8 mouse cellular contexts compared by ENCODE assay signal in the genomic region with DNA sequence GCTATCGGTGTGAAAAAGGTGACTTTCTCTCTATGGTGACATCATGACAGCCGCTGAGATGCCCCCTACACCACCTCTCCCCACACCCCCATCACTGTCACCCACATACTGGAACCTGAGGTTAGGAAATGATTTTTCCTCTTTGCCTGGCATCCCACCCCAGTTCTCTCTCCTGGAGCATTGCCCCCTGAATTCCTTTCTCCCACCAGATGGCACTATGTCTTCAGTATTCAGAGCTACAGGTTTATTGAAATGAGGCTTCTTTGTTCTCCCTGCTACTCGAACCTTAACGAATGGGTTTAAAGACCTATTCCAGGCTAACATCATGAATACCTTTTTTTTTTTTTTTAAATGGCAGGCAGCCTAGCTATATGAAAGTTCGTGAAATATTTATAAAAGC.
A peak's percentile ranks its signal among the peaks of the same experiment; 100 is the strongest.
DNase-seq lines count a peak whose midpoint lies in the region; ATAC-seq and TF ChIP-seq lines count a peak whose summit lies in the region.
"Had no signal": no experiment of that assay in that cellular context is flagged by ENCODE, and none has a peak within 500 bp of the region (broad histone marks: within the 10 kb centered on the region; RNA-seq: fewer than 3 reads in every experiment).

No protein-coding gene starts in this region.

- intact Hi-C loops in heart, postnatal 10 days (cut with DNase I), result loop anchor here (10.0 kb wide), 1 partner anchor 960 kb away; the partner anchor contains the start of gene Supt20

- H3K36me3 ChIP-seq in liver, postnatal 0 days (replicated peaks; ENCODE audit: insufficient read depth, low read length), result no peaks in the 10 kb centered on the region
- H3K36me3 ChIP-seq in liver, embryonic 12.5 days, result no peaks in the 10 kb centered on the region
- H3K36me3 ChIP-seq in limb, embryonic 13.5 days, result no peaks in the 10 kb centered on the region
- H3K36me3 ChIP-seq in stomach, postnatal 0 days (ENCODE audit: control insufficient read depth, insufficient read depth, low read length), result no peaks in the 10 kb centered on the region
- H3K36me3 ChIP-seq: heart, embryonic 15.5 days had no signal

- no peak overlapping the region for H3K4me2 ChIP-seq in liver, postnatal 0 days (ENCODE audit: low read depth, low read length)
- H3K4me2 ChIP-seq in liver, embryonic 12.5 days, result no peak overlapping the region
- H3K4me2 ChIP-seq in limb, embryonic 13.5 days (replicated peaks), result no peak overlapping the region
- H3K4me2 ChIP-seq in stomach, postnatal 0 days (replicated peaks; ENCODE audit: low read depth), result no peak overlapping the region
- H3K4me2 ChIP-seq: heart, embryonic 15.5 days had no signal

- 37% methylated on average over 5 of the region's 5 CpGs for WGBS in liver, postnatal 0 days (ENCODE audit: insufficient replicate concordance)
- 34% methylated on average over 5 of the region's 5 CpGs for WGBS in liver, embryonic 12.5 days (ENCODE audit: insufficient replicate concordance)
- 31% methylated on average over 5 of the region's 5 CpGs for WGBS in limb, embryonic 13.5 days
- 36% methylated on average over 5 of the region's 5 CpGs for WGBS in stomach, postnatal 0 days

- TF ChIP-seq POLR2A in cortical plate, adult 2 months (IDR thresholded peaks at IDR 0.05; ENCODE audit: extremely low read depth, insufficient read depth, low read length), result no peak

- H3K27ac ChIP-seq in liver, postnatal 0 days (ENCODE audit: low read depth), result no peak overlapping the region
- no peak overlapping the region for H3K27ac ChIP-seq in liver, embryonic 12.5 days
- H3K27ac ChIP-seq in cortical plate, adult 2 months (ENCODE audit: insufficient read depth, low read length), result no peak overlapping the region
- H3K27ac ChIP-seq in limb, embryonic 13.5 days, result no peak overlapping the region
- H3K27ac ChIP-seq in stomach, postnatal 0 days (replicated peaks), result no peak overlapping the region
- H3K27ac ChIP-seq: heart, embryonic 15.5 days had no signal

- TF ChIP-seq CTCF in liver, postnatal 0 days (IDR thresholded peaks at IDR 0.05; ENCODE audit: low read depth), result peak; percentile 51
- TF ChIP-seq CTCF in cortical plate, adult 2 months (IDR thresholded peaks at IDR 0.05; ENCODE audit: extremely low read depth, insufficient read depth, low read length), result peak; percentile 58
- peak; percentile 80 for TF ChIP-seq CTCF in stomach, postnatal 0 days (IDR thresholded peaks at IDR 0.05; ENCODE audit: low read depth)

- H3K4me3 ChIP-seq in liver, postnatal 0 days (ENCODE audit: low read depth, low read length), result no peak overlapping the region
- no peak overlapping the region for H3K4me3 ChIP-seq in liver, embryonic 12.5 days
- H3K4me3 ChIP-seq in cortical plate, adult 2 months (ENCODE audit: insufficient read depth, low read length), result no peak overlapping the region
- no peak overlapping the region for H3K4me3 ChIP-seq in limb, embryonic 13.5 days
- no peak overlapping the region for H3K4me3 ChIP-seq in stomach, postnatal 0 days (ENCODE audit: low read depth, low read length)
- H3K4me3 ChIP-seq: heart, embryonic 15.5 days had no signal

- ATAC-seq in liver, postnatal 0 days, result no peak
- ATAC-seq in liver, embryonic 12.5 days, result no peak
- 0 out of 2 replicates have a peak, but pooled peaks have one; percentile 36 for ATAC-seq in limb, embryonic 13.5 days (ENCODE audit: low FRiP score, low read depth)
- no peak for ATAC-seq in stomach, postnatal 0 days (ENCODE audit: low FRiP score, low TSS enrichment)

- no peak overlapping the region for H3K9ac ChIP-seq in liver, postnatal 0 days (replicated peaks)
- no peak overlapping the region for H3K9ac ChIP-seq in liver, embryonic 12.5 days
- no peak overlapping the region for H3K9ac ChIP-seq in limb, embryonic 13.5 days
- no peak overlapping the region for H3K9ac ChIP-seq in stomach, postnatal 0 days (ENCODE audit: low read length)
- H3K9ac ChIP-seq: heart, embryonic 15.5 days had no signal

- DNase-seq in liver, postnatal 0 days, result no peak
- DNase-seq in heart, postnatal 10 days, result peak; percentile 46 to 68
- DNase-seq in stomach, postnatal 0 days (ENCODE audit: low spot score), result no peak
- DNase-seq in thymus, postnatal 10 days (ENCODE audit: low spot score in 2 of 2), result no peak

- no peaks in the 10 kb centered on the region for H3K9me3 ChIP-seq in liver, postnatal 0 days (ENCODE audit: low read length)
- H3K9me3 ChIP-seq in liver, embryonic 12.5 days (replicated peaks), result no peaks in the 10 kb centered on the region
- no peaks in the 10 kb centered on the region for H3K9me3 ChIP-seq in limb, embryonic 13.5 days
- no peaks in the 10 kb centered on the region for H3K9me3 ChIP-seq in stomach, postnatal 0 days (ENCODE audit: control insufficient read depth, low read length)
- H3K9me3 ChIP-seq: heart, embryonic 15.5 days had no signal

- no peaks in the 10 kb centered on the region for H3K4me1 ChIP-seq in liver, postnatal 0 days (ENCODE audit: insufficient read depth)
- no peaks in the 10 kb centered on the region for H3K4me1 ChIP-seq in liver, embryonic 12.5 days
- H3K4me1 ChIP-seq in cortical plate, adult 2 months (ENCODE audit: control insufficient read depth, insufficient read depth, low read length), result no peaks in the 10 kb centered on the region
- H3K4me1 ChIP-seq in limb, embryonic 13.5 days, result no peaks in the 10 kb centered on the region
- H3K4me1 ChIP-seq in stomach, postnatal 0 days (replicated peaks; ENCODE audit: control insufficient read depth, insufficient read depth), result no peaks in the 10 kb centered on the region; the same call in 1 of the 2 replicates

- TF ChIP-seq EP300 in liver, postnatal 0 days (IDR thresholded peaks at IDR 0.05; ENCODE audit: low read depth), result no peak
- no peak for TF ChIP-seq EP300 in stomach, postnatal 0 days (optimal IDR thresholded peaks at IDR 0.05)

- no peaks in the 10 kb centered on the region for H3K27me3 ChIP-seq in liver, postnatal 0 days (ENCODE audit: insufficient read depth, low read length)
- H3K27me3 ChIP-seq in liver, embryonic 12.5 days (replicated peaks), result no peaks in the 10 kb centered on the region
- H3K27me3 ChIP-seq in limb, embryonic 13.5 days, result no peaks in the 10 kb centered on the region
- H3K27me3 ChIP-seq in stomach, postnatal 0 days (ENCODE audit: control insufficient read depth, insufficient read depth, low read length), result no peaks in the 10 kb centered on the region
- H3K27me3 ChIP-seq: heart, embryonic 15.5 days had no signal

Comparison
In these comparisons a context has a peak if more than half of its experiments do, and no peak if none do; other contexts are left out.
1. DNase-seq: peak in heart, postnatal 10 days (2 of 2); none in liver, postnatal 0 days (single experiment), stomach, postnatal 0 days (single experiment) and thymus, postnatal 10 days (0 of 2).
2. Peak in every context shown above with its lines, with median percentiles within 50 percentile points of each other: CTCF ChIP-seq.